Mouse (Mus musculus) left cerebral cortex, postnatal 14 days (tissue): ENCODE measurements around the gene Mcl1. TPM values are rescaled to one million over a fixed set of nuclear protein-coding genes. Genes with fewer than 3 reads are reported as not detected.
A peak's percentile ranks its signal among the peaks of the same experiment; 100 is the strongest.
"Not testable (repeated sequence)": the region's sequence is repeated elsewhere in the genome, so short reads cannot be mapped to it uniquely, and the experiment has no call there.

Source experiments
- DNase-seq, 2 experiments: peaks; one replicate each; pipeline ENCODE4 v3.0.0; 2021 to 2022; ENCODE audit warnings: low spot score in 2 of 2, mixed read lengths in 1 of 2
- intact Hi-C: fragments of 180-260 bp; cut with DNase I; formaldehyde crosslinking; loops from one replicate; pipeline ENCODE4 v1.15.1; 2025
- total RNA-seq, 2 experiments: library from RNA; stranded (reverse); gene quantifications; 2 replicates each; pipeline ENCODE4 v1.2.3; 2021

The Mcl1 gene
- total RNA-seq, 2 experiments from 2014 or later, result 58.6 to 69.2 TPM

- intact Hi-C loops, result no loop called here
- DNase-seq, result no peak
These were observed 19.0 kb downstream of the Mcl1 start for GRCm38 (mm10) chr3:95677420-95678090.

- intact Hi-C loops, result no loop called here
- DNase-seq, result no peak
These were observed 21.0 kb downstream of the Mcl1 start for GRCm38 (mm10) chr3:95679551-95679950.

- intact Hi-C loops, result no loop called here
- no peak for DNase-seq
These were observed 22.1 kb downstream of the Mcl1 start for GRCm38 (mm10) chr3:95680673-95681072.

- DNase-seq, result no peak
- intact Hi-C loops, result no loop called here
These were observed 22.8 kb downstream of the Mcl1 start for GRCm38 (mm10) chr3:95681365-95681764.

- no peak for DNase-seq
- intact Hi-C loops, result no loop called here
These were observed 24.3 kb downstream of the Mcl1 start for GRCm38 (mm10) chr3:95682878-95683277.

GRCm38 (mm10) chr3:95684846-95685245 lies 26.3 kb downstream of the Mcl1 start:
- intact Hi-C loops, result no loop called here
- DNase-seq, result no peak

GRCm38 (mm10) chr3:95685301-95685700 lies 26.7 kb downstream of the Mcl1 start:
- intact Hi-C loops, result no loop called here
- DNase-seq, result no peak

- no peak for DNase-seq
- intact Hi-C loops, result no loop called here
These were observed 27.1 kb downstream of the Mcl1 start for GRCm38 (mm10) chr3:95685701-95686100.

GRCm38 (mm10) chr3:95686492-95687167 lies 28.0 kb downstream of the Mcl1 start:
- intact Hi-C loops, result no loop called here
- no peak for DNase-seq

- DNase-seq, result no peak
- intact Hi-C loops, result no loop called here
These were observed 28.6 kb downstream of the Mcl1 start for GRCm38 (mm10) chr3:95687168-95687523.

- DNase-seq, result no peak
- intact Hi-C loops, result no loop called here
These were observed 29.2 kb downstream of the Mcl1 start, which contains the start of gene Adamtsl4 for GRCm38 (mm10) chr3:95687524-95688421. Adamtsl4 (minus strand) TSS chr3:95687917.

- intact Hi-C loops, result no loop called here
- DNase-seq, result no peak
These were observed 30.8 kb downstream of the Mcl1 start for GRCm38 (mm10) chr3:95689171-95689915.

- intact Hi-C loops, result no loop called here
- DNase-seq, result no peak
These were observed 31.4 kb downstream of the Mcl1 start for GRCm38 (mm10) chr3:95689940-95690339.

GRCm38 (mm10) chr3:95690552-95690951 lies 32.0 kb downstream of the Mcl1 start:
- intact Hi-C loops, DNase-seq: not testable (repeated sequence)

- intact Hi-C loops, result no loop called here
- no peak for DNase-seq
These were observed 34.1 kb downstream of the Mcl1 start for GRCm38 (mm10) chr3:95692677-95693076.

- no peak for DNase-seq
- intact Hi-C loops, result no loop called here
These were observed 35.5 kb downstream of the Mcl1 start for GRCm38 (mm10) chr3:95693821-95694807.

- peak; percentile 28 to 70 for DNase-seq
- intact Hi-C loops, result no loop called here
These were observed 36.5 kb downstream of the Mcl1 start for GRCm38 (mm10) chr3:95694808-95695703.
